Mouse (Mus musculus): ENCODE measurements around the gene Zfp3. TPM values are rescaled to one million over a fixed set of nuclear protein-coding genes. Genes with fewer than 3 reads are reported as not detected.

Zfp3 gene
- polyA plus RNA-seq, 1 experiment from 2014 or later = 16.9 TPM

GRCm38 (mm10) chr11:70812365-70812764, 48.4 kb downstream of the Zfp3 start, which contains the start of gene Scimp:
TSS of gene Scimp (minus strand) at chr11:70812586.
- Histone ChIP-seq H3K4me2 (replicated peaks) (no peak within 1 kb of the TSS), H3K4me3 (no peak within 1 kb of the TSS), H3K9ac (replicated peaks) (no peak within 1 kb of the TSS), H3K9me3 (no peaks in the 10 kb centered on the region), H3K27ac (replicated peaks) (no peak within 1 kb of the TSS), H3K27me3 (no peaks in the 10 kb centered on the region), H3K36me3 (no peaks in the 10 kb centered on the region), H3K4me1 (no peaks in the 10 kb centered on the region)
- 87% methylated on average over 7 of the region's 7 CpGs for WGBS
- ATAC-seq (replicated peaks) = no peak

- Histone ChIP-seq H3K27ac (replicated peaks) (no peak overlapping the region), H3K36me3 (no peaks in the 10 kb centered on the region), H3K4me1 (no peaks in the 10 kb centered on the region), H3K27me3 (no peaks in the 10 kb centered on the region), H3K9ac (replicated peaks) (no peak overlapping the region), H3K4me2 (replicated peaks) (no peak overlapping the region), H3K9me3 (no peaks in the 10 kb centered on the region), H3K4me3 (no peak overlapping the region)
- 82% methylated on average over 8 of the region's 8 CpGs for WGBS
- no peak for ATAC-seq (replicated peaks)
These were observed 51.1 kb downstream of the Zfp3 start for GRCm38 (mm10) chr11:70815071-70815470.

- no peak overlapping the region for H3K9ac ChIP-seq (replicated peaks)
- H3K9me3 ChIP-seq = no peaks in the 10 kb centered on the region
- no peaks in the 10 kb centered on the region for H3K27me3 ChIP-seq
- 28% methylated on average over 6 of the region's 6 CpGs for WGBS
- H3K4me1 ChIP-seq = no peaks in the 10 kb centered on the region
- H3K27ac ChIP-seq (replicated peaks) = no peak overlapping the region
- H3K4me2 ChIP-seq (replicated peaks) = no peak overlapping the region
- H3K36me3 ChIP-seq = no peaks in the 10 kb centered on the region
- no peak for ATAC-seq (replicated peaks)
- H3K4me3 ChIP-seq = no peak overlapping the region
These were observed 51.6 kb downstream of the Zfp3 start for GRCm38 (mm10) chr11:70815498-70816078.

- Histone ChIP-seq H3K4me3 (no peak overlapping the region), H3K27ac (replicated peaks) (no peak overlapping the region), H3K27me3 (no peaks in the 10 kb centered on the region), H3K9ac (replicated peaks) (no peak overlapping the region), H3K4me2 (replicated peaks) (no peak overlapping the region), H3K4me1 (no peaks in the 10 kb centered on the region), H3K36me3 (no peaks in the 10 kb centered on the region), H3K9me3 (no peaks in the 10 kb centered on the region)
- ATAC-seq (replicated peaks) = no peak
- WGBS = 89% methylated on average over 4 of the region's 4 CpGs
These were observed 52.8 kb downstream of the Zfp3 start for GRCm38 (mm10) chr11:70816770-70817169.

GRCm38 (mm10) chr11:70820120-70820519, 56.1 kb downstream of the Zfp3 start:
- H3K9ac ChIP-seq (replicated peaks) = no peak overlapping the region
- no peak for ATAC-seq (replicated peaks)
- 80% methylated on average over 8 of the region's 8 CpGs for WGBS

GRCm38 (mm10) chr11:70821728-70822591, 58.0 kb downstream of the Zfp3 start:
- H3K27me3 ChIP-seq = no peaks in the 10 kb centered on the region
- no peak overlapping the region for H3K4me2 ChIP-seq (replicated peaks)
- ATAC-seq (replicated peaks) = no peak
- no peaks in the 10 kb centered on the region for H3K36me3 ChIP-seq
- no peaks in the 10 kb centered on the region for H3K9me3 ChIP-seq
- no peak overlapping the region for H3K9ac ChIP-seq (replicated peaks)
- H3K4me3 ChIP-seq = no peak overlapping the region
- 72% methylated on average over 17 of the region's 17 CpGs for WGBS
- H3K27ac ChIP-seq (replicated peaks) = no peak overlapping the region
- H3K4me1 ChIP-seq = no peaks in the 10 kb centered on the region

More at GRCm38 (mm10) chr11:70820120-70820519, 56.1 kb downstream of the Zfp3 start:
- Histone ChIP-seq H3K9me3 (no peaks in the 10 kb centered on the region), H3K27me3 (no peaks in the 10 kb centered on the region), H3K4me1 (no peaks in the 10 kb centered on the region), H3K4me2 (replicated peaks) (no peak overlapping the region), H3K4me3 (no peak overlapping the region), H3K27ac (replicated peaks) (no peak overlapping the region), H3K36me3 (no peaks in the 10 kb centered on the region)

Small RNA genes within 50 kb of the gene (microRNA-seq; reads per million reads assigned to microRNA genes)
- gene Gm22760 = not detected

Other genes starting within 250 kb of the Zfp3 start
- 0.29 and 0.36 TPM in 2 replicates for gene Vmo1, start 249.6 kb upstream of the Zfp3 start, polyA plus RNA-seq (2015; fragmentation: Nextera tagmentation; extraction: Ambion mirVana)
- gene Gltpd2, start 245.0 kb upstream of the Zfp3 start, polyA plus RNA-seq (2015; fragmentation: Nextera tagmentation; extraction: Ambion mirVana) = 0.14 TPM in 1 of 2 replicates, not detected in the other
- 750 and 789 TPM in 2 replicates for gene Psmb6, start 238.8 kb upstream of the Zfp3 start, polyA plus RNA-seq (2015; fragmentation: Nextera tagmentation; extraction: Ambion mirVana)
- not detected in 2 replicates for gene Gm40193, start 231.3 kb upstream of the Zfp3 start, polyA plus RNA-seq (2015; fragmentation: Nextera tagmentation; extraction: Ambion mirVana)
- gene Pld2, start 224.1 kb upstream of the Zfp3 start, polyA plus RNA-seq (2015; fragmentation: Nextera tagmentation; extraction: Ambion mirVana) = 7.0 and 8.2 TPM in 2 replicates
- 14.3 and 15.6 TPM in 2 replicates for gene Mink1, start 201.3 kb upstream of the Zfp3 start, polyA plus RNA-seq (2015; fragmentation: Nextera tagmentation; extraction: Ambion mirVana)
- not detected in 2 replicates for gene 4930544D05Rik, start 148.4 kb upstream of the Zfp3 start, polyA plus RNA-seq (2015; fragmentation: Nextera tagmentation; extraction: Ambion mirVana)
- gene Chrne, start 145.0 kb upstream of the Zfp3 start, polyA plus RNA-seq (2015; fragmentation: Nextera tagmentation; extraction: Ambion mirVana) = 0.34 TPM in 1 of 2 replicates, not detected in the other
- gene Gp1ba, start 125.1 kb upstream of the Zfp3 start, polyA plus RNA-seq (2015; fragmentation: Nextera tagmentation; extraction: Ambion mirVana) = 0.08 and 0.24 TPM in 2 replicates
- gene Rnf167, start 117.0 kb upstream of the Zfp3 start, polyA plus RNA-seq (2015; fragmentation: Nextera tagmentation; extraction: Ambion mirVana) = 126 and 130 TPM in 2 replicates
- gene Slc25a11, start 116.7 kb upstream of the Zfp3 start, polyA plus RNA-seq (2015; fragmentation: Nextera tagmentation; extraction: Ambion mirVana) = 167 and 168 TPM in 2 replicates
- gene Pfn1, start 109.6 kb upstream of the Zfp3 start, polyA plus RNA-seq (2015; fragmentation: Nextera tagmentation; extraction: Ambion mirVana) = 683 and 724 TPM in 2 replicates
- gene Eno3, start 107.0 kb upstream of the Zfp3 start, polyA plus RNA-seq (2015; fragmentation: Nextera tagmentation; extraction: Ambion mirVana) = 6.3 and 8.4 TPM in 2 replicates
- gene Spag7, start 94.8 kb upstream of the Zfp3 start, polyA plus RNA-seq (2015; fragmentation: Nextera tagmentation; extraction: Ambion mirVana) = 148 and 153 TPM in 2 replicates
- gene Camta2, start 76.1 kb upstream of the Zfp3 start, polyA plus RNA-seq (2015; fragmentation: Nextera tagmentation; extraction: Ambion mirVana) = 17.0 and 17.6 TPM in 2 replicates
- 0.69 and 1.5 TPM in 2 replicates for gene Inca1, start 64.1 kb upstream of the Zfp3 start, polyA plus RNA-seq (2015; fragmentation: Nextera tagmentation; extraction: Ambion mirVana)
- 1.4 and 1.5 TPM in 2 replicates for gene Kif1c, start 63.7 kb upstream of the Zfp3 start, polyA plus RNA-seq (2015; fragmentation: Nextera tagmentation; extraction: Ambion mirVana)
- gene Scimp, start 48.4 kb downstream of the Zfp3 start, polyA plus RNA-seq (2015; fragmentation: Nextera tagmentation; extraction: Ambion mirVana) = not detected in 2 replicates
- gene Rabep1, start 80.6 kb downstream of the Zfp3 start, polyA plus RNA-seq (2015; fragmentation: Nextera tagmentation; extraction: Ambion mirVana) = 85.1 and 87.4 TPM in 2 replicates
- 148 and 149 TPM in 2 replicates for gene Nup88, start 205.8 kb downstream of the Zfp3 start, polyA plus RNA-seq (2015; fragmentation: Nextera tagmentation; extraction: Ambion mirVana)
- 82.6 and 88.3 TPM in 2 replicates for gene Rpain, start 206.0 kb downstream of the Zfp3 start, polyA plus RNA-seq (2015; fragmentation: Nextera tagmentation; extraction: Ambion mirVana)
- gene C1qbp, start 218.8 kb downstream of the Zfp3 start, polyA plus RNA-seq (2015; fragmentation: Nextera tagmentation; extraction: Ambion mirVana) = 208 TPM in 2 replicates
- gene Dhx33, start 240.2 kb downstream of the Zfp3 start, polyA plus RNA-seq (2015; fragmentation: Nextera tagmentation; extraction: Ambion mirVana) = 16.8 and 17.3 TPM in 2 replicates

All from forebrain, embryonic 15.5 days (tissue).